Mouse (Mus musculus) B cell, adult 2 months (primary cell): Measurements from ENCODE around the gene Asb4.
A peak's percentile ranks its signal among the peaks of the same experiment; 100 is the strongest.

ENCODE experiments used
- DNase-seq, 2 experiments: peaks; one replicate each; pipeline ENCODE4 v3.0.0; 2022

Asb4 gene

GRCm38 (mm10) chr6:5394971-5395370, 11.8 kb downstream of the Asb4 start:
- no peak for DNase-seq

DNA sequence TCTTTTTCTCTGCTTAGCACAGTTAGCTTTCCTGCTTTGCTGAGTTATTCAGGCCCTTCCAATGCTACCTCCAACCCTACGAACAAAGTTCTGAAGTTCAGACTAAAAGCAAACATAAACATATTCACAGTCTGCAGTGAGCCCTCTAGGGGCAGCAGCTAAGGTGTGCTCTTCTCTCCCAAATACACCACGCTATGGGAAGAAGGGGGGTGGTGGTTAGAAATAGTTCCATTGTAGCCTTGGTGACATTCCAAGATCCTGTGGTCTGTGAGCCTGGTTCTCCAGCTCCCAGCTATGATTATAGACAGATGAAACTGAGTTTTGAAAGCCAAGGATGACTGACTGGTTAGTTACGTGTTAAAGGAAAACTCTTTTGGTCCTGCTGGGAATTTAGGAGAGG, 13.6 kb downstream of the Asb4 start:
- no peak for DNase-seq

GRCm38 (mm10) chr6:5401394-5401793, 18.2 kb downstream of the Asb4 start:
- DNase-seq: peak; percentile 49 to 56

DNA sequence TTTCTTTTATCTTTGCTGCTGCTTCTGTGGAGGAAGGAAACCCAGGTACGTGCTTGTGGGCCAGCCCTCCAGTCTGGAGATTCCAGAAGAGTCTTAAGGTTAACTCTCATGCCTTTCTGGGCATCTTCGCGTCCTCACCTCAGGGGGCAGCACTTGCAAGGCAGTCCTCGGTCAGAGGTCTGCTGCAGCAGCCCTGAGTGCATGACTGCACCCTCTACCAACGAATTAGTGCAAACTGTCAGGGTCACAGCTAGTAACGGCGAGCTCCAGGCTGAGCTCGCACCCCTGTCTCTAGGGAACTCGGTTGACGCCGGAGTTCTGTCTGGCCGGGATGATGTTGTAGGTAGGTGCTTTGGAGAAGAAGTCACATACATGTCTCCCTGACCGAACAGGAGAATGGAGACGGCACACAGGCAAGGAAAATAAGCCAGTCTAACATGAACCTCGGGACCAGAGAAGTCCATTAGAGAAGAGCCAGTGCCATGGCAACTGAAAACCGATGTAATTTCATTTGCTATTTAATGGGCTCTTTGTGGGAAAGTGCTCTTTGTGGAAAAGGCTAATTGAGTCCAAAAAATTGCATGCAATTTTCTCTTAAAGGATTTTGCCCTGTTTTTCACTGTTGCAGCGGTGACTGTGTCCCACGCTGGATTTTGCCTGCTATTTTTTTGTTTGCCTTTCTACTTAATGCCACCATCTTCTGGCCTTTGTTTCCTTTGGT, 20.1 kb downstream of the Asb4 start:
- no peak for DNase-seq

DNA sequence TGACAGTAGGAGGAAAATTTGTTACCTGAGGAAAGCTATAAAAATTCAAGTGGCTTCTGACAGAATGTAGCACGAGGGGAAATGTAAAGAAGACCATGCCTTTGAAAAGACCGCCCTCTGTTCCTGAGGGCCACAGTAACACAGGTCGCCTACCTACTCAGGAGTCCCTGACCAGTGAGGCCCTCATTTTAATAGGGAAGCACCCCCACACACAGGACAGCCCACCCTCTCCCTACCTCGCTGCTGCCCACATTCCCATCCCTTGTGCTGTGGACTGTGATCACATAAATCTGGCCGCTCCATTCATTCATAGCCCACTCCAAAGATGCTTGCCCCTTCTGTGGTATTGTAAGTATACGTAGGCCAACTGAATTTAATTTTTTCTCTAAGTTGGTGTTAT, 20.8 kb downstream of the Asb4 start:
- no peak for DNase-seq

- no peak for DNase-seq
Observed at GRCm38 (mm10) chr6:5408451-5409177, 25.4 kb downstream of the Asb4 start.

- no peak for DNase-seq
Observed at GRCm38 (mm10) chr6:5409676-5410075, 26.5 kb downstream of the Asb4 start.

GRCm38 (mm10) chr6:5410697-5411391, 27.7 kb downstream of the Asb4 start:
- peak; percentile 49 to 55 for DNase-seq

DNA sequence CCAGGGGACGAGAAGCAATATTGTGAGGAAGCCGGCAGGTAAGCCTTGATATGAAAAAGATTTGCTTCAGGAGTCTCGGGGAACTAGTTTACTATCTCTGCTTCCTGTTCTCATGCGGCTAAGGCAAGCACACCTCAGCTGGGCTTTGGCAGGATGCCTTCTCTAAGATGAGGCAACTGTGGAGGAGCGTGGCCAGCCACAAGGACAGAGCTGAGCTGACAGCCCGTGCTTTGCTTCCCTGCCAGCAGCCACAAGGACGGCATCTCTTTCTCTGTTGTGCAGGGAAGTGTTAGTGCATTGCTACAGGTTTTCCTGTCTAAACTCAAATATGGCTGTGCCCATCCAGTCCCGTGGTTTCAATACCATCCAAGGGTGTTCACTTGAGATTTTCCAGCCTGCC, 30.1 kb downstream of the Asb4 start:
- DNase-seq: no peak

GRCm38 (mm10) chr6:5421442-5421841, 38.3 kb downstream of the Asb4 start:
- no peak for DNase-seq

DNA sequence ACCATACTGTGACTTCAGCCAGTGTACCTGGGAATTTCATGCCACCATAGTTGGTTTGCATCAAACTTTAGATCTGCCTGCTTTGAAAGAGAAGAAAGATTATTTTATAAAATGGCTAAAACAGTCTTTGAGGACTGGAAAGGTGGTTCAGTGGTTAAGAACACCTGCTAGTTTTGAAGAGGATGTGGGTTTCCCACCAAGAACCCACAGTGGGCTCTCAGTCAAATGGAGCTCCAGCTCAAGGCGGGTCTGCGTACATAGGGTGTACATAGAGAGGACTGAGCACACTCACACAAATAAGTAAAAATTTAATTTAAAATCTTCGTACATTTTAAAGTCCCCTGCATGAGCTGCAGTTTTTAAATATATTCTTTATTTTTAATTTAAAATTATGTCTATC, 39.2 kb downstream of the Asb4 start:
- no peak for DNase-seq

DNA sequence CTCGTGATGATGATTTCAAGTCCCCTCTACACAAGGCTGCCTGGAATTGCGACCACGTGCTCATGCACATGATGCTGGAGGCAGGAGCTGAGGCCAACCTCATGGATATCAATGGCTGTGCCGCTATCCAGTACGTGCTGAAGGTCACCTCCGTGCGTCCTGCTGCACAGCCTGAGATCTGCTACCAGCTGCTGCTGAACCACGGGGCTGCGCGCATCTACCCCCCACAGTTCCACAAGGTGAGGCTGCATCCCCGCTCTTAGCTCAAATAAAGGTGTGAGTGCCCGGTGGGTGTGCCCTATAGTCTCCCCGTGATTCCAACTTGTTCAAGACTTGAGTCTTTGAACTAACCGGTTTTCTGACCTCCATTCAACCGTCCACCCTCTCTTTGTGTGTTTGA, 40.4 kb downstream of the Asb4 start:
- no peak for DNase-seq

GRCm38 (mm10) chr6:5427033-5427432, 43.8 kb downstream of the Asb4 start:
- DNase-seq: no peak

DNA sequence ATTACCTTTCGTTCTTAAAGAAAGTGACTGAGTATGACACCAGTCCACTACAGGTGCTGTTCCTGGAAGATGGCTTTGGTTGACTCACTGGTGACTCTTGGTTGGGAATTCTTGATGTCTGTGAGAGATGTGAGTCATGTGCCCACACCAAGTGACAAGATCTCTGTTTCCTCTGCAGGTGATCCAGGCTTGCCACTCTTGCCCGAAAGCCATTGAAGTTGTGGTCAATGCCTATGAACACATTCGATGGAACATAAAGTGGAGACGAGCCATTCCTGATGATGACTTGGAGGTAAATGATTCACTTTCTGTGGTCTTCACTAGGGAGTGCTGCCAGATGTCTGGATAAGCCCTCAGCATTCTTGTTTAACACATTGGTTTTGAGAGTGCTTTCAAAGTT, 46.4 kb downstream of the Asb4 start:
- DNase-seq: no peak

- no peak for DNase-seq
Observed at GRCm38 (mm10) chr6:5429982-5430550, 46.9 kb downstream of the Asb4 start.

DNA sequence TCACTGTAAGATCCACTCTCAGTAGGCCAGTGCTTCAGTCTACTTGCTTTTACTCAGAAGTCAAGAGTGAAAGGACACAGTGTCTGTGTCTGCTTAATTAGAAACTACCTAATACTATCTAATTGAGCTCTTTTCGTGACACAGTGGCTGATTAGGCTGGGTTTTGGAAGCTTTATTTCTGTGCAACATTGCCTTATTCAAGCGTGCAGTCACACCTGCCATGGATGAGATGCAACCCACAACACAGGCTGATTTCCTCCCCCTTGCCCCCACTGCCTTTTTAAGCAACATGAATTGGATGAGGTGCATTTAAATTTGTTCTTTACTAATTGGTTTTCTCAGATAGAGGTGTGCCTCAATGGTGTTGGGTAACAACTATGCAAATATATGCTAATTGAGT, 50.7 kb downstream of the Asb4 start:
- DNase-seq: no peak

DNA sequence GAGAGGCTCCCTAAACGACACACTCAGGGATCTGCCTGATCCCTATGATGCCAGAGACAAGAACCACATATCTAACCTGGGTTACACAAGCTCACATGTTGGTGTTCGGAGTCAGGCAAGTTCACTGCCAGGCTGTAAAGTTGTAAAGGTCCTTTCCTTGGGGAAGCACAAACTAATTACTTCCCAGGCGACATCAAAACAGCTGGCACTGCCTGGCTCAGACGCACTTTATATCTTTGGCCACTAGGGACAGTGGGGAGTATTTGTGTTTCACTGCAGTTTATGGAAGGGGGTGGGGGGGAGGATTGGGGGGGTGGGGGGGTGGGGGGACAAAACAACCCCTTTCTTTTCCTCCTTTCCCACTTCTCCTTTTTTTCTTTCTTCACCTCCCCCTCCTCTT, 54.6 kb downstream of the Asb4 start:
- DNase-seq: no peak

DNA sequence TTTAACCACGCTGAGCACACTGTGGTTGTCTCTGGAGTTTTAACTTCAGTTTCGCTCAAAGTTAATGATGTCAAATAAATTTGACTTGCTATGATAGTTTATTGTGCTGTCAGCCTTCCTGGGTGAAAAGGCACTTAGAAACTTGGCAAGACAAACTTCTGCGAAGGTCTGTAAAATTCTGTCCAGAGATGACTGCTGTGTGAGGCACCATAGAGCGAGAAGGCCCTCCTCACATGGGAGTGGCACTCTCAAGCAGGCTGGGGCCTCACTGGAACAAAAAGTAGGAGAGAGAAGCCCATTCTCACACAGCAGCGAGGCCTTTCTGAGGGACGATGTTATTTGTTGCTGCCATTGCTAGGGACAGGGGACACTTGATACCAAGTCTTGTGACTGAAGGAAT, 58.0 kb downstream of the Asb4 start:
- DNase-seq: no peak

DNA sequence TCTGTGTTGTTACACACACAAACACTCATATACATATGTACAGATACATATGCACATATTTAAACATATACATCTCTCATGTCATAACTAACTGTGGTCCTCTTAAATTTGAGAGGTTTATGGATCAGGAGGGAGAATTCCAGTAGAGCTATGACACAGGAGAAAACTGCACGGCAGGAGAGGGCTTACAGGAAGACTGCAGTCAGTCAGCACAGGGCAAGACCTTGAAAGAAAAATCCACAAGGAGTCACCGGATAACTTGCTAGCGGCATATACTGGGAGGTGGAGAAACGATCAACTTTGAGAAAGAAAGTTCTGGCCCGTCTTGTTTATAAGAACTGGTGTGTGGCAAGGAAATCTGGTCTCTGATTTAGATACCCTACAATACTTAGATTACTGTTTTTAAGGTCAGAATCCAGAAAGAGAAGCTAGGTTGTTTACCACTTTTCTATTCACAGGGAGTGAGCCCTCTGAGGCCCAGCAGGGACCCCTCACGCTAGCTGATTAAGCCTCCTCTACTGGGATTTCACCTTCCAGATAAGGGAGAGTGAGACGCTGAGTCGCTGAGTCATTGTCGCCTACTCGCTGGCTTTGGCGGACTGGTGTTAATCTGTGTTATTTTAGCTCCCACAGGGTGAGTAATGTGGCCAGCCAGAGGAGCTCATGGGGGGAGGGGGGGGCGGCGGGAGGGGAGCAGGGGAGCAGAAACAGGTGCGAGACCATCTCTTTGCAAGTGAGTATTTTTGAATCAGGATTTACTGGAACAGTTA, 59.3 kb downstream of the Asb4 start:
- no peak for DNase-seq

DNA sequence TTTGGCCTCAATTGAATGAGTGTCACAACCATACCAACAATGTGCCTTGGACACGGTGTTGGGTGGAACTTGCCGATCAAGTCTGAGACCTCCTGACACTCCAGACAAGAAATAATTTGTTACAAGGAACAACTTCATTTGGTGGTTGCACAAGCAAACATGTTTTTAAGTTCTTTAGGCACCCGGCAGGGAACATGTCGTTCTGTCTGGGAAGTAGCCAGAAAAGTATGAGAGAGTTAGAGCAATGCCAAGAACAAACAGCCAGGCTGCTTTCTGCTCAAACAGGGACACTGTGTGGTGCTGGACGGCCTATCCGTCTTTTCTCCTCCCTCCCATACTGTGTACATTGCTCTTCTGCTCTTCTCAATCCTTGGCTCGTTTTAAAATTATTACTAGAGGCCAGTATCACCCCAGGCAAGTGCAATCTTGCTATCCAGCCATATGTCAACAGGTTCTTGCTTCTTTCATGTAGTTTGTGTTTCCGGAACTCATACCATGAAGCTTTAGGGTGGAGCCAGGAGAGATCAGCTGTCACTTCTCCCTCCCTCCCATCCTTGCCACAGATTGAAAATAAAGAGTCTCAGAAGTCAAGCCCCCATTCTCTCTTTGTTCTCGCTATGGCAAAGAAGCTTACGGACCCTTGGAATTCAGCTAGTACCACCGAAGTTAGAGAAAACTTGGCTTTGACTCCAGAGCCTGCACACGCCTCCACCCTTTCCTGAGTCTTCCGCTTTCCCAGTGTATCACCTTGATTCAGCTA, 60.1 kb downstream of the Asb4 start:
- DNase-seq: no peak

- DNase-seq: no peak
Observed at GRCm38 (mm10) chr6:5444331-5444898, 61.2 kb downstream of the Asb4 start.

GRCm38 (mm10) chr6:5447013-5447412, 63.8 kb downstream of the Asb4 start:
- DNase-seq: no peak
